ENCODE assay signal across 8 mouse cellular contexts in the genomic region with DNA sequence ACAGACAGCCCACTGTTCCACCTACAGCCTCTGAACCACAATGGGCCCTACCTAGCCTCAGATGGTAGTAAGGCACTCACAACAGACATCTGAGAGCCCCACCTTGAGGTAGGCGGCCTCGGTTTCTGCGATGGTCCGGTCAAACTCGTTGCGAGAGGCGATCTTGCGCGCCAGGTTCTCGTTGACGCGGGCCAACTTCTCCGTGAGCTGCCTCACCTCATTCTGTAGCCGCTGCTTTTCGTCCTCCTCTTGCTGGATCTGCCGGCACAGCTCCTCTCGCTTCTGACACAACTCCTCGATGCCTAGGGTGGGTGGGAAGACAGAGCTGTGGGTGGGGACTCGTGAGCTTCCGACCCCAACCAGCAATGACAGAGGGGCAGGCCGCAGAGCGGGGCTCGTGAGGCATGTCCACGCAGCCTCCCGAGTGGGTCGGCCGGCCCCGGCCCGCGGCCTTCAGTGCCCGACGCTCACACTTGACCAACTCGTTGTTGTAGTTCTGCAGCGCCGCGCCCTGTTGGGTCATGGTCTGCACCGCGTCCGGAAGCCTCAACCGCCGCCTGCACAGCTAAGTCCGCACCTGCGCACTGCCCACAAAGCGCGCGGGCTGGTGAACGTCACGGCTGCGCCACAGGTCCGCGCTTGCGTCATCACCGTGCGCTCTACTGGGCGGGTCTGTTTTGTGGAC. TPM values are rescaled to one million over a fixed set of nuclear protein-coding genes. Genes with fewer than 3 reads are reported as not detected.
DNase-seq lines count a peak whose midpoint lies in the region; ATAC-seq lines count a peak whose summit lies in the region.

TSS of gene Ssna1 (minus strand) at position 612 of the 685 bp plus-strand sequence.
TSS of gene Anapc2 (plus strand) at position 652 of the 685 bp plus-strand sequence.

- ATAC-seq in hindbrain, embryonic 14.5 days (ENCODE audit: low FRiP score) = peak; percentile 95

- peak; percentile 97 for DNase-seq in R1 (ENCODE audit: low read depth, low spot score)
- peak; percentile 99 for DNase-seq in cerebellum, postnatal 25 days
- peak; percentile 96 to 97 for DNase-seq in frontal cortex, postnatal 25 days (ENCODE audit: low spot score in 2 of 2)
- DNase-seq in hindbrain, embryonic 14.5 days (ENCODE audit: low spot score) = peak; percentile 99
- DNase-seq in layer of hippocampus, postnatal 36 days = peak; percentile 97 to 98
- peak; percentile 99 for DNase-seq in lung, postnatal 36 days
- DNase-seq in retina, postnatal 1 day = peak; percentile 98
- DNase-seq in urinary bladder, adult 18-20 months (ENCODE audit: low spot score in 2 of 2) = peak; percentile 95 to 98

- peak within 1 kb of the TSS; percentile 99 for H3K4me2 ChIP-seq in hindbrain, embryonic 14.5 days (replicated peaks)

- peak within 1 kb of the TSS; percentile 95 for H3K9ac ChIP-seq in hindbrain, embryonic 14.5 days

- H3K9me3 ChIP-seq in hindbrain, embryonic 14.5 days (ENCODE audit: control insufficient read depth, low read length) = no peaks in the 10 kb centered on the region

- WGBS in hindbrain, embryonic 14.5 days = 0% methylated on average over 50 of the region's 55 CpGs

- peak within 1 kb of the TSS; percentile 86 for H3K27ac ChIP-seq in hindbrain, embryonic 14.5 days

- H3K4me1 ChIP-seq in hindbrain, embryonic 14.5 days (replicated peaks; ENCODE audit: control insufficient read depth, insufficient read depth, low read length) = peaks cover 26% of the 10 kb centered on the region

- H3K36me3 ChIP-seq in hindbrain, embryonic 14.5 days (replicated peaks; ENCODE audit: control insufficient read depth, insufficient read depth) = peaks cover 69% of the 10 kb centered on the region

- peak within 1 kb of the TSS; percentile 84 for H3K4me3 ChIP-seq in hindbrain, embryonic 14.5 days (replicated peaks; ENCODE audit: low read length)

- H3K27me3 ChIP-seq in hindbrain, embryonic 14.5 days (ENCODE audit: control insufficient read depth, insufficient read depth, low read length) = no peaks in the 10 kb centered on the region

RNA-seq across cellular contexts. Expression of gene Ssna1, which starts in this region (rescaled TPM):
- 175 and 190 TPM in 2 replicates for polyA plus RNA-seq in hindbrain, embryonic 14.5 days (2014; fragmentation: Nextera tagmentation; extraction: Ambion mirVana)
- total RNA-seq in layer of hippocampus, postnatal 36 days (2021) = 10 to 100 TPM; 65.0 to 69.4 TPM

RNA-seq across cellular contexts. Expression of gene Anapc2, which starts in this region (rescaled TPM):
- polyA plus RNA-seq in hindbrain, embryonic 14.5 days (2014; fragmentation: Nextera tagmentation; extraction: Ambion mirVana) = 113 and 114 TPM in 2 replicates
- total RNA-seq in layer of hippocampus, postnatal 36 days (2021) = 10 to 100 TPM; 83.0 to 83.3 TPM

Comparison
In these comparisons a context has a peak if more than half of its experiments do, and no peak if none do; other contexts are left out.
1. Peak in every context shown above with its lines: DNase-seq, ATAC-seq, H3K4me3 ChIP-seq and H3K27ac ChIP-seq.